Mouse (Mus musculus): ENCODE measurements around the gene Fastkd5. TPM values are rescaled to one million over a fixed set of nuclear protein-coding genes. Genes with fewer than 3 reads are reported as not detected.

Fastkd5 gene
- total RNA-seq, 2 experiments from 2014 or later = 12.0 to 12.6 TPM

DNA sequence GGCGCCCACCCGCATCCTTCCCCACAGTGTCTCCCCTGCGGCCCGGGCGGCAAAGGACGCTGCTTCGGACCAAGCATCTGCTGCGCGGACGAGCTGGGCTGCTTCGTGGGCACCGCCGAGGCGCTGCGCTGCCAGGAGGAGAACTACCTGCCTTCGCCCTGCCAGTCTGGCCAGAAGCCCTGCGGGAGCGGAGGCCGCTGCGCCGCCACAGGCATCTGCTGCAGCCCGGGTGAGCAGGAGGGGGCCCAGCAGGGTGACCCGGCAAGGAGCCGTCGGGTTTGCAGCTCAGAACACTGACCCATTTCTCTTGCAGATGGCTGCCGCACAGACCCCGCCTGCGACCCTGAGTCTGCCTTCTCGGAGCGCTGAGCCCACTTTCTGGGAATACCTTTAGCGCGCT is 53.3 kb downstream of the Fastkd5 start:
- peak; percentile 36 for DNase-seq

DNA sequence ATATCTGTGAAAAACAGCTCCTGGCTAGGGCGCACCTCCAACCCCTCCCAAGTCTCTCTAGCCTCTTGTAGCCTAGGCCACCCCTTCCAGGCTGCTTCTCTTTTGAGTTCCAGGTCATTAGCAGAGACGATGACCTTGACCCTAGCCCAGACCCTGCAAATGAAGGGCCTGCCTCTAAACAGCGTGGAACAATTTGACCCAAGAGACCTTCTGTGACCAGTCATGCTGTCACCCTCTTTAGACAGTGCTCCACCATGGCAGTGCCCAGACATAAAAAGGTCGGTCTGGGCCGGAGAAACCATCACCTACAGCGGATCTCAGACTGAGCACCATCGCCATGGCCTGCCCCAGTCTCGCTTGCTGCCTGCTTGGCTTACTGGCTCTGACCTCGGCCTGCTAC is 54.0 kb downstream of the Fastkd5 start, which contains the start of gene Oxt:
Gene Oxt (plus strand): TSS at position 301 of the 400 bp plus-strand sequence.
- DNase-seq = no peak

DNA sequence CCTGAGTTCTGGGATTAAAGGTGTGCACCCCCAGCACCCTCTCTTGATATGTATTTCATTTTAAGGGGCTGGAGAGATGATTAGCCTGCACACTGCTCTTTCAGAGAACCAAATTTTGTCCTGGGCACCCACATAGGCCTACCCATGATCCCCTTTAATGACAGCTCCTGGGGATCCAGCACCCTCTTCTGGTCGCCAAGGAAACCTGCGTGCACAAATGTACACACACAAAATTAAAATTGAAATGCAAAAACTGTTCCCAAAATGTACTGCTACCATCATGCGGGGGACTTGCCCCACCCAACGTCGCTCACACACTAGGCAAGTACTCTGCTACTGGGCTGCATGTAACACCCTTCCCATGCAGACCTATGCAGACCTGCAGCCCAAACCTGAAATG is 54.9 kb downstream of the Fastkd5 start:
- DNase-seq = no peak

DNA sequence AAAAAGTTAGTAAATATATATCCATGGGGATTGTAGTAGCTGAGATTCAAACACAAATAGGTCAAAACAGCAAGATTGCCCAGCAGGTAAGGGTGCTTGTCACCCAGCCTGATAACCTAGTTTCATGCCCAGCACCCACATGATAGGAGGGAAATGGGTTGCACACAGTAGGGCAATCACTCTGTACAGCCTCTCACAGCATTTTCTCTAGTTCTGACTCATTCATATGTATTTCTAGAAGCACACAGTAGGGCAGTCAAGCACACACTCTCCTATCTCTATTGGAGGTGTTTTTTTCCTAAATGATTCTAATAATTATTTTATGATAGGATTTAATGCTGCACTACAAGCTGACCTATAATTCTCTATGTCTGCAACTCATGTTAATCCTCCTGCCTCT is 59.9 kb downstream of the Fastkd5 start:
- DNase-seq = no peak

DNA sequence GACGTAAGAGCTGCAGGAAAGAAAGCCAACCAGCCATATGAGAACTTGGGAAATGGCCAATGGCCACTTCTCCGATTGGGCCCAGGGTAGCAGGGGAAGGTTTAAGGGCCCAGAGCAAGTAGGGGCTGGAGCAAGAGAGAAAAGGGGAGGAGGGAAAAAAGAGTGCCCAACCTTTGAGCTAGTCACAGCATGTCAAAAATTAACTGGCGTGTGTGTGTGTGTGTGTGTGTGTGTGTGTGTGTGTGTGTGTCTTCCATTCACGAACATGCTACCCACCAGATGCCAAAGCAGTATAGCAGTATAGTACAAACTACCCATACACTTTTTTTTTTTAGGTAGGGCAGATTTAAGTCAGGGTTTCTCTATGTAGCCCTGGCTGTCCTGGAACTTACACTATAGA is 60.9 kb downstream of the Fastkd5 start:
- no peak for DNase-seq

DNA sequence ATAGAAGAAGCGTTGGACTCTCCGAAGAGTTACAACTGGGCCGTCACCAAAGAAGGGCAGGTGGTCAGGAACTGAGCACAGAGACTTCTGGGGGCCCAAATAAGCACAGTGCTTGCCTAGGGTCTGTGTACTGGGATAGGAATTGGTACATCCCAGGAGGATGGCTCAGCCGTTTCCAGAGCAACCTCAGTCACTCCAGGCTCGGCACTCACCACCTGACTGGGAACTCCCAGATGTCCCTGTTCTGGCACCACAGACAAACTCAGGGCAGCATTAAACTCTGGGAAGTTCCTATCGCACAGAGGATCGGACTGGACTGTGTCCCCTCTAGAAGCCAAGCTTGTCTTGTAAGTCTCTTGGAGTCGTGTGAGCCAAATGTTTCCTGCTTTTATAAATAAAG is 64.8 kb downstream of the Fastkd5 start:
- DNase-seq = no peak

DNA sequence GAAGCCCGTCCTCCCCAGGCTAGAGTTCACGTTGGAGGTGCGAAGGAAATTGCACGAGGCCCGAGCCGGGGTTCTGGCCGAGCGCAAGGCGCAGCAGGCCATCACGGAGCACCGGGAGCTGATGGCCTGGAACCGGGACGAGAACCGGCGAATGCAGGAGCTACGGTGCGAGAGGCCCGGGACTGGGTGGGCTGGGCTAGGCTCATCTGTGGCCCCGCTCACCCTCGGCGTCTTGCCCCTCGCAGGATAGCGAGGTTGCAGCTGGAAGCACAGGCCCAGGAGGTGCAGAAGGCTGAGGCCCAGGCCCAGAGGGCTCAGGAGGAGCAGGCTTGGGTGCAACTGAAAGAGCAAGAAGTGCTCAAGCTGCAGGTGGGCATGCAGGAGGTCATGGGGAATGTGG is 65.8 kb downstream of the Fastkd5 start:
- no peak for DNase-seq

Other genes starting within 250 kb of the Fastkd5 start
- 10 to 100 TPM; 15.8 to 16.8 TPM for gene Cpxm1, start 232.5 kb downstream of the Fastkd5 start, total RNA-seq (2021)
- gene Gm28372, start 224.8 kb downstream of the Fastkd5 start, total RNA-seq (2021) = not detected
- not detected for gene 1700020A23Rik, start 224.8 kb downstream of the Fastkd5 start, total RNA-seq (2021)
- gene Tmem239, start 223.5 kb downstream of the Fastkd5 start, total RNA-seq (2021) = not detected
- gene Vps16, start 205.7 kb downstream of the Fastkd5 start, total RNA-seq (2021) = 10 to 100 TPM; 57.5 to 58.1 TPM
- 10 to 100 TPM; 12.3 to 14.3 TPM for gene Pced1a, start 205.3 kb downstream of the Fastkd5 start, total RNA-seq (2021)
- gene Ptpra, start 179.7 kb downstream of the Fastkd5 start, total RNA-seq (2021) = 100 to 1,000 TPM in 1 of 2 experiments, 10 to 100 TPM in 1; 92.2 to 106 TPM
- 10 to 100 TPM; 69.8 to 74.0 TPM for gene Mrps26, start 66.3 kb downstream of the Fastkd5 start, total RNA-seq (2021)
- not detected for gene Oxt, start 53.9 kb downstream of the Fastkd5 start, total RNA-seq (2021)
- not detected for gene Avp, start 47.5 kb downstream of the Fastkd5 start, total RNA-seq (2021)
- 1 to 10 TPM; 5.5 to 5.6 TPM for gene Ubox5, start within 50 bp of the Fastkd5 start, total RNA-seq (2021)
- gene Lzts3, start 12.8 kb upstream of the Fastkd5 start, total RNA-seq (2021) = 1 to 10 TPM; 9.4 to 9.5 TPM
- gene Ddrgk1, start 34.6 kb upstream of the Fastkd5 start, total RNA-seq (2021) = 100 to 1,000 TPM; 145 to 155 TPM
- 10 to 100 TPM; 26.6 to 33.3 TPM for gene Itpa, start 37.6 kb upstream of the Fastkd5 start, total RNA-seq (2021)
- 1 to 10 TPM; 1.2 to 1.6 TPM for gene Slc4a11, start 67.5 kb upstream of the Fastkd5 start, total RNA-seq (2021)